Mouse (Mus musculus) spleen, embryonic (tissue): ENCODE results near the gene Rpa2.

Experiments used
- CTCF ChIA-PET: fragments of 350-600 bp; sonication (Branson Sonifier 250); formaldehyde crosslinking; loops from one replicate; lab custom pipeline; 2022; lab: Charles Lee

The Rpa2 gene

GRCm38 (mm10) chr4:132801176-132802077, 33.3 kb downstream of the Rpa2 start:
- CTCF ChIA-PET: interaction anchor here (0.6 to 0.7 kb wide), 3 partner anchors 22 to 30 kb away, joined by 3 to 4 read pairs (median 3); no protein-coding TSS in a partner anchor

- CTCF ChIA-PET: interaction anchor here (0.7 to 1.0 kb wide), 2 partner anchors 13 to 21 kb away, joined by 3 to 4 read pairs; no protein-coding TSS in a partner anchor
Observed at GRCm38 (mm10) chr4:132802171-132802637, 34.1 kb downstream of the Rpa2 start.

- CTCF ChIA-PET: interaction anchor here (0.6 to 0.8 kb wide), 5 partner anchors 9 to 374 kb away, joined by 3 to 30 read pairs (median 6); no protein-coding TSS in a partner anchor
Observed at GRCm38 (mm10) chr4:132803212-132803611, 35.1 kb downstream of the Rpa2 start.

- CTCF ChIA-PET: interaction anchor here (0.7 to 0.8 kb wide), 4 partner anchors 9 to 831 kb away, joined by 3 to 30 read pairs (median 11); no protein-coding TSS in a partner anchor
Observed at GRCm38 (mm10) chr4:132803876-132804275, 35.7 kb downstream of the Rpa2 start.

- CTCF ChIA-PET: interaction anchor here (0.7 kb wide), 3 partner anchors 42 to 831 kb away, joined by 5 to 16 read pairs (median 6); no protein-coding TSS in a partner anchor
Observed at GRCm38 (mm10) chr4:132804331-132804730, 36.2 kb downstream of the Rpa2 start.

GRCm38 (mm10) chr4:132805146-132805545, 37.0 kb downstream of the Rpa2 start:
- CTCF ChIA-PET: interaction anchor here (0.7 kb wide), 1 partner anchor 20 kb away, joined by 7 read pairs; no protein-coding TSS in a partner anchor

- CTCF ChIA-PET: interaction anchor here (0.7 kb wide), 2 partner anchors 19 to 34 kb away, joined by 3 to 7 read pairs; no protein-coding TSS in a partner anchor
Observed at GRCm38 (mm10) chr4:132805599-132806197, 37.6 kb downstream of the Rpa2 start.

GRCm38 (mm10) chr4:132806620-132807191, 38.6 kb downstream of the Rpa2 start:
- CTCF ChIA-PET: interaction anchor here (0.5 kb wide), 1 partner anchor 215 kb away, joined by 3 read pairs; no protein-coding TSS in a partner anchor

- CTCF ChIA-PET: interaction anchor here (0.6 to 2.0 kb wide), 7 partner anchors 11 to 60 kb away, joined by 3 to 20 read pairs (median 4); no protein-coding TSS in a partner anchor
Observed at GRCm38 (mm10) chr4:132807771-132808641, 39.9 kb downstream of the Rpa2 start.

- CTCF ChIA-PET: interaction anchor here (2.0 kb wide), 1 partner anchor 11 kb away, joined by 20 read pairs; no protein-coding TSS in a partner anchor
Observed at GRCm38 (mm10) chr4:132809621-132810020, 41.5 kb downstream of the Rpa2 start.

- CTCF ChIA-PET: interaction anchor here (0.9 to 1.3 kb wide), 2 partner anchors 24 to 36 kb away, joined by 3 read pairs; no protein-coding TSS in a partner anchor
Observed at GRCm38 (mm10) chr4:132816404-132816803, 48.3 kb downstream of the Rpa2 start.

GRCm38 (mm10) chr4:132816855-132817254, 48.7 kb downstream of the Rpa2 start:
- CTCF ChIA-PET: interaction anchor here (0.6 to 1.3 kb wide), 2 partner anchors 37 to 48 kb away, joined by 3 read pairs; no protein-coding TSS in a partner anchor

GRCm38 (mm10) chr4:132818442-132818841, 50.3 kb downstream of the Rpa2 start:
- CTCF ChIA-PET: no interaction called here

GRCm38 (mm10) chr4:132823614-132824366, 55.7 kb downstream of the Rpa2 start:
- CTCF ChIA-PET: interaction anchor here (0.6 to 2.8 kb wide), 13 partner anchors 17 to 106 kb away, joined by 3 to 20 read pairs (median 4); no protein-coding TSS in a partner anchor
